Mouse (Mus musculus) midbrain, embryonic 13.5 days (tissue): ENCODE results near the gene Cntnap2. TPM values are rescaled to one million over a fixed set of nuclear protein-coding genes. Genes with fewer than 3 reads are reported as not detected.
"Not testable (repeated sequence)": the region's sequence is repeated elsewhere in the genome, so short reads cannot be mapped to it uniquely, and the experiment has no call there.

ENCODE experiments used
- ATAC-seq: fragments of 200-750 bp; cut with Nextera tagmentation; 2 replicates; pipeline ENCODE4 v1.8.0; 2017; ENCODE audit warnings: mild to moderate bottlenecking, moderate TSS enrichment, moderate library complexity
- H3K27ac ChIP-seq: fragments of 300-500 bp; sonication (generic); 2 replicates; pipeline ENCODE4 v1.5.1; 2015; ENCODE audit warnings: inconsistent platforms, mild to moderate bottlenecking, moderate library complexity
- H3K27me3 ChIP-seq: fragments of 300-500 bp; sonication (generic); 2 replicates; pipeline ENCODE4 v1.6.1; 2015; ENCODE audit warnings: mild to moderate bottlenecking, inconsistent platforms
- H3K36me3 ChIP-seq: fragments of 300-500 bp; sonication (generic); 2 replicates; pipeline ENCODE4 v1.6.1; 2015; ENCODE audit warnings: mild to moderate bottlenecking, inconsistent platforms
- H3K4me1 ChIP-seq: fragments of 300-500 bp; sonication (generic); replicated peaks from 2 replicates; pipeline ENCODE4 v1.6.1; 2015; ENCODE audit warnings: inconsistent platforms
- H3K4me2 ChIP-seq: fragments of 300-500 bp; sonication (generic); replicated peaks from 2 replicates; pipeline ENCODE4 v1.6.1; 2015; ENCODE audit warnings: moderate library complexity, mild to moderate bottlenecking, inconsistent platforms
- H3K4me3 ChIP-seq: fragments of 300-500 bp; sonication (generic); replicated peaks from 2 replicates; pipeline ENCODE4 v1.5.1; 2015; ENCODE audit warnings: mild to moderate bottlenecking, inconsistent platforms
- H3K9ac ChIP-seq: fragments of 300-500 bp; sonication (generic); replicated peaks from 2 replicates; pipeline ENCODE4 v1.6.1; 2015; ENCODE audit warnings: mild to moderate bottlenecking, inconsistent platforms
- H3K9me3 ChIP-seq: fragments of 300-500 bp; sonication (generic); 2 replicates; pipeline ENCODE4 v1.6.1; 2016; ENCODE audit warnings: mild to moderate bottlenecking, inconsistent platforms
- WGBS: fragments of 180-500 bp; shearing (Covaris S2); methylation state at CpG from one replicate; pipeline ENCODE4 v1.1.7; 2015; 5-methylcytosine and 5-hydroxymethylcytosine counted together
- polyA plus RNA-seq: library from polyadenylated mRNA; unstranded; fragments of >200 nt; fragmentation: Nextera tagmentation; extraction: Ambion mirVana; gene quantifications from 2 replicates; pipeline ENCODE4 v1.2.1, GENCODE M21; 2015

Gene Cntnap2
- polyA plus RNA-seq, 1 experiment from 2014 or later, result 72.9 TPM

DNA sequence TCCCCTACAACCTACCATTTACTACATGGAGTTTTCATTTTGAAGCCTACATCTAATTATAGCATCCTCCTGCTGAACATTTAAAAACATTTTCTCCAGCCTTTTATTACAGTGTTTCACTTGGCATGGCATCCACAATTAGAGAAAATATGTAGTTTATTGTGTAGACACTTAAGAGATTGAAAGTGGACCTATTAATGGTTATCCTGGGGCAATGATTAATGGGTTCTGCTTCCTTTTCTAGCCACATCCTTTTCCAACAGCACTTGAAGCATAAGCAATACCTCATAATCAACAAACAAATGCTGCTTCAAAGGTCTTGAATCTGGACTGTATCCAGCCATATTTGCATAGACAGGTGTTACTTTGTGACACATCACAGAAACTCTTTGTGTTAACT lies 1360.7 kb downstream of the Cntnap2 start:
- Histone ChIP-seq H3K4me3 (no peak overlapping the region), H3K27ac (no peak overlapping the region), H3K9me3 (no peaks in the 10 kb centered on the region), H3K4me2 (no peak overlapping the region), H3K4me1 (no peaks in the 10 kb centered on the region), H3K36me3 (no peaks in the 10 kb centered on the region), H3K9ac (no peak overlapping the region), H3K27me3 (no peaks in the 10 kb centered on the region)
- no peak for ATAC-seq

DNA sequence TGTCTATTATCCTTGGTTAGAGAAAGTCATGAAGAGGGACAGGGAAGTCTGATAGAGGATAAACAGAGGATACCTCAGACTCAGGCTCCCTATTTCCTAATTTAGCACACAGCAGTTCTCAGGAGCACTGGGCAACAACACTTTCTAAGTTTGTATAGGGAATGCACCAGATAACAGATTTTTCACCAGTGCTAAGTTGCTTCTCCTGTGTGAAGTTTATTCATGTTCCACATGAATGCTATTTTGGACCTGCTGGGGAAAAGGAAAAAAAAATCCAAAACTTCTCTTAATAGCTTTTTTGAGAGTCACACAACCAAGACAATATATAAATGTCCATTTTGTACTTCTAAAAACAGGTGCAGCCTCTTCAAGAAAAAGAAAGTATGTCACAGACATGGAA lies 1361.2 kb downstream of the Cntnap2 start:
- Histone ChIP-seq H3K9ac (no peak overlapping the region), H3K4me3 (no peak overlapping the region), H3K27ac (no peak overlapping the region), H3K36me3 (no peaks in the 10 kb centered on the region), H3K4me2 (no peak overlapping the region), H3K4me1 (no peaks in the 10 kb centered on the region), H3K9me3 (no peaks in the 10 kb centered on the region), H3K27me3 (no peaks in the 10 kb centered on the region)
- no peak for ATAC-seq

DNA sequence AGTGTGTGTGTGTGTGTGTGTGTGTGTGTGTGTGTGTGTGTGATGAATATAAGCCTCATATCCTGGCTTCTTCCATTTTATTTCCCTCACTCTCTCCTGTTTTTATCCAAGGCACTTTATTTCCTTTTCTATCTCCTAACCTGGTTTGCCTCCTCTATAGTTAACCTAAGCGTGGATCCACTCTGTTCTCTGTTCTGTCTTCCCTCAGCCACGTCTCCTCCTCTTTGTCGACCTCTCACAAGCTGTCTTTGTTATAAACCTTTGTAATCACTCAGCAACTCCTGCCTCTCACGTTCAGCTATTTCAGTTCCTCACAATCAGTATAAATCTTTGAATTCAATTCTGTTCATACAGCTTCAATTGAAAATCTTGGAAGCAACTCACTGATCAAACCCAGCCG lies 1369.1 kb downstream of the Cntnap2 start:
- Histone ChIP-seq H3K9me3 (no peaks in the 10 kb centered on the region), H3K4me2 (no peak overlapping the region), H3K9ac (no peak overlapping the region), H3K27me3 (no peaks in the 10 kb centered on the region), H3K36me3 (no peaks in the 10 kb centered on the region), H3K4me3 (no peak overlapping the region), H3K4me1 (no peaks in the 10 kb centered on the region), H3K27ac (no peak overlapping the region)
- no peak for ATAC-seq
- 36% methylated on average over 5 of the region's 5 CpGs for WGBS

DNA sequence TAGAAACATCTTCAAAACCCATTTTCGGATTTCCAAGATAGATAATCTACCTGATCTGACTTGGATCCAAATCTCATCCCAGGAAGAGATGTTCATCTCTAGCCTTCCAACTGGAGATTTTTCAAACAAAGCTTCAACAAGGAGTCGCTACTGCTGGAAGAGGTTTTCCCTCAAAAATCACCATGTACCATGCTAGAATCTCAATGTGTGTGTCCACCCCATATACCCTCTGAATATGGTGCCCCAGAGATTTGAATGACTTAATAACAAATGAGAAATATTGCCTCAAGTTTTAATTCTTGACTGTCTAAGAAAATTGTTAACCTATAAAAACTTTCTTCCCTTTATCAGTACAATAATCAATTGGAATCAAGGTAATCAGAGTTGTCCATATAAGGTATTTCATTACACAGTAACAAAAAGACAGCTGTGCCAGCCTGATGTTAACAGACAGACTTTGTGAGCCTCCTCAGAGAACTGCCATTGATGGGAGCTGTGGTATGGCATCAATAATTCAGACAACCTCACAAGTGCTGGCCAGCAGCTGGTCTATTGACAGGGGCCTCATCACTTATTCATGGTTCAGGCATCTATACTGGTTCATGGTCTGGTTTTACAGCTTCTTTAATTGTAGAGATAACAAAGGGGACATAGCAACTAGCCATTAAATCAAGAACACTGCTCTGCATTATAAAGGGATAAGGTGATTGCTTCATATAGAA lies 1391.9 kb downstream of the Cntnap2 start:
- 89% methylated on average over 2 of the region's 2 CpGs for WGBS
- no peak overlapping the region for H3K4me3 ChIP-seq
- no peaks in the 10 kb centered on the region for H3K9me3 ChIP-seq
- H3K4me2 ChIP-seq, result no peak overlapping the region
- H3K27ac ChIP-seq, result no peak overlapping the region
- no peaks in the 10 kb centered on the region for H3K36me3 ChIP-seq
- no peak overlapping the region for H3K9ac ChIP-seq
- H3K27me3 ChIP-seq, result no peaks in the 10 kb centered on the region
- no peaks in the 10 kb centered on the region for H3K4me1 ChIP-seq
- peak; percentile 83 for ATAC-seq

DNA sequence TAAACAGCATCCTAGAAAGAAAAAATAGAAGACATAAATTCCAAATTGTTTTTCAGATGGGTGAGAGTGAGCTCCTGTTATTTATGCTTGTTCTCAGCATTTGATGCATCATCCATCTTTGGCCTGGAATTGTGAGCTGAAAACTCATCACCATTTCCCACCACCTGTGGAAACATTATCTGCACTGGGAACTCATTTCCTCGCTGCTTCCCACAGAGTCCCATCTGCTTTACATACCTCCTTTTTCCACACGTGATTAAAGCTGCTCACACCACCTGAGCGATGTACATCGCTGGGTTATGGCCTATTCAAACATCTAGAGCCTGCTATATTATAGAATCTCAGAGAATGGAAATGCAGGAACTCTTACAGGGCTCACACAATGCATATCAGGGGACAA lies 1413.5 kb downstream of the Cntnap2 start:
- WGBS, result 74% methylated on average over 4 of the region's 4 CpGs
- Histone ChIP-seq H3K9me3 (no peaks in the 10 kb centered on the region), H3K27ac (no peak overlapping the region), H3K36me3 (no peaks in the 10 kb centered on the region), H3K27me3 (no peaks in the 10 kb centered on the region), H3K4me2 (no peak overlapping the region), H3K4me3 (no peak overlapping the region), H3K9ac (no peak overlapping the region), H3K4me1 (no peaks in the 10 kb centered on the region)
- no peak for ATAC-seq

DNA sequence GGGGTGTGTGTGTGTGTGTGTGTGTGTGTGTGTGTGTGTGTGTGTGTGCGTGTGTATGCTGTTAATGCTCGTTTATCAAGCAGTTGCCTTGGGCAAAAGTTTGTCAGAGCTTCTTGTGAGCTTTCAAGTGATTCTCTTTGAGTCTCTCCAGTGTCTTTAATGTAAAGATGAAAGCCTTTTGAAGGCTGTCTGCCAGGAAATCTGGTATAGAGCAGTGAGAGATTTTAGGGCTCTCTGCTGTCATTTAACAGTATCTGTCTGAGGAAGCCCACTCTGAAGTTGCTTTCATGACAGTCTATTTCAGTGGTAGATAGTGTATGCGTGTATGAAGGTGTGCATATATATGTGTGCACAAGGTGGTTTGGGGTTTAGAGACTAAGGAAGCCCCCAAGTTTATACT lies 1425.2 kb downstream of the Cntnap2 start:
- Histone ChIP-seq H3K9ac (no peak overlapping the region), H3K9me3 (no peaks in the 10 kb centered on the region), H3K27ac (no peak overlapping the region), H3K36me3 (no peaks in the 10 kb centered on the region), H3K4me2 (no peak overlapping the region), H3K4me1 (no peaks in the 10 kb centered on the region), H3K4me3 (no peak overlapping the region), H3K27me3 (no peaks in the 10 kb centered on the region)
- WGBS, result 69% methylated on average over 3 of the region's 3 CpGs
- peak; percentile 53 for ATAC-seq

DNA sequence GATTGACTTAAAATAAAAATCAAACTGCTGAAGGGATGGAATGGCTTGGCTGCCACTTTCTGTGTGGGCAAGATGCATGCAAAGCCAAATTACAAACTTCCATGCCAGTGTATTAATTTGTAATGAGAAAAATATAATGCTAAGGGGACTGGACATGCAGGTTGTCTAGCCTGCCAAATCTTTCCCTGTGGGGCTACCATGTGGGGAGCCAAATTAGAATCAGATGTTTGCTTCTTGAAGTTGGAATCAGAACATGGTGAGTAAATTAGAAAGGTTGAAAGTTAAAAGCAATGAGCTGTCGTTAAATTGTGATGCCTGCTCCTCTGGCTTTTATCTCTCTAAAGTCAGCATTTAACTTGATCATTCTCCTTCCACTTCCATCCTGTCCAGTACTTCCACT lies 1443.6 kb downstream of the Cntnap2 start:
- no peaks in the 10 kb centered on the region for H3K4me1 ChIP-seq
- H3K9ac ChIP-seq, result no peak overlapping the region
- no peak for ATAC-seq
- no peaks in the 10 kb centered on the region for H3K36me3 ChIP-seq
- H3K4me3 ChIP-seq, result no peak overlapping the region
- H3K9me3 ChIP-seq, result no peaks in the 10 kb centered on the region
- 76% methylated on average over 1 of the region's 1 CpGs for WGBS
- H3K4me2 ChIP-seq, result no peak overlapping the region
- H3K27ac ChIP-seq, result no peak overlapping the region
- no peaks in the 10 kb centered on the region for H3K27me3 ChIP-seq

DNA sequence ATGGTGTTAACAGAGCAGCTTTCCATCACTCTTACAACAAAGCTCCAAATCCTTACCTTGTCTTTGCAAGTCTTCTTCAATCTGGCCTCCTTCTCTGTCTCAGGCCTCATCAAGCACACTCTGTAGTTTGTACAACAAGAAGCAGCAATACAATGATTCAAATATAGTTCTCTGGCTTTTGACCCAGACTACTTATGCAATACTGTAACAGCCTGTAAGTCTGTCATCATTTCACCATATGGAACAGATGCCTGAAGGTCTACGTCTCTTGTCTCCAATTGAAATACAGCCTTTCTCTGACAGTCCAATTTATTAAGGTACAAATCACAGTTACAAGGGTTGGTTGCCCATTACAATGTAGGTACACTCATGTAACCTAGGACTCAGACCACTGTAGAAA lies 1453.7 kb downstream of the Cntnap2 start:
- H3K27ac ChIP-seq, result no peak overlapping the region
- H3K9ac ChIP-seq, result no peak overlapping the region
- no peaks in the 10 kb centered on the region for H3K4me1 ChIP-seq
- ATAC-seq, result no peak
- H3K4me3 ChIP-seq, result no peak overlapping the region
- no peaks in the 10 kb centered on the region for H3K9me3 ChIP-seq
- no peaks in the 10 kb centered on the region for H3K27me3 ChIP-seq
- no peak overlapping the region for H3K4me2 ChIP-seq
- WGBS, result 90% methylated on average over 1 of the region's 1 CpGs
- H3K36me3 ChIP-seq, result no peaks in the 10 kb centered on the region

DNA sequence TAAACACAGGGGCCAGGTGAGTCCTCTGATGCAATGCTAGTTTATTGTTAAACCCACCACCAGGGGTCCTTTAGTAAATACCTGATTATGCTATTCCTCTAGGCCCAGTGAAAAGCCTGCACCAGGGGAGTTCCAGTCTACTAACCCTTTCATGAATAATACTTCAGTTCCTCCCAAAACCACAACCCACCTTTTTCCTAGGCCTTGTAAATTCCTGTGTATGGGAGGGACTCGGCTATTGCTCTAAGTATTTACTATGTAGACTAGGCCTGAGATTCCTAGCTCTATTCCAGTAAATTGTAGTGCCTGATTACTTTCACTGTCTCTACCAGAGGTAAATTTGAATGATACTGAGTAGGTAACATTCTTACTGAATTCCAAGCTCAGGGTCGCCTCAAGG lies 1478.4 kb downstream of the Cntnap2 start:
- H3K9ac ChIP-seq, H3K4me3 ChIP-seq: not testable (repeated sequence)
- 82% methylated on average over 2 of the region's 2 CpGs for WGBS

DNA sequence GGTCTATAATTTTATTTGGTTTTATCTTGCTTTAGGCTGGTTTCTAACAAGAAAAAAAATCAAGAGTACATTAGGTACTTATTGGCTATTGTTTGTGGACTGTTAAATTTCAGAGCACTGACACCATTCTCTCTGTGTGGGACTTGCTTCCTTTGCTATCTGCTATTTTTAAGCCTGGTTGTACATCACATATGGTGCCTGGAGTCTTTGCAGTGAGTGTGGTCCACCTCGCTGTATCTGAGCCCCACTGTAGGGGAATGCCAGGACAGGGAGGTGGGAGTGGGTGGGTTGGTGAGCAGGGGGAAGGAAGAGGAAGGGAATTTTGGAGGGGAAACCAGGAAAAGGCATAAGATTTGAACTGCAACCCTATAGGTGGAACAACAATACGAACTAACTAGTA lies 1504.3 kb downstream of the Cntnap2 start:
- Histone ChIP-seq H3K9me3 (no peaks in the 10 kb centered on the region), H3K4me2 (no peak overlapping the region), H3K27me3 (no peaks in the 10 kb centered on the region), H3K4me1 (0 out of 2 replicates have a peak, but pooled peaks cover 2% of the 10 kb centered on the region), H3K4me3 (no peak overlapping the region), H3K36me3 (no peaks in the 10 kb centered on the region), H3K27ac (no peak overlapping the region), H3K9ac (no peak overlapping the region)
- ATAC-seq, result no peak
- 91% methylated on average over 2 of the region's 2 CpGs for WGBS

More for the DNA sequence above, 1478.4 kb downstream of the Cntnap2 start:
- not testable (repeated sequence) for H3K36me3 ChIP-seq, H3K9me3 ChIP-seq, H3K4me2 ChIP-seq, H3K4me1 ChIP-seq, H3K27ac ChIP-seq, ATAC-seq, H3K27me3 ChIP-seq

DNA sequence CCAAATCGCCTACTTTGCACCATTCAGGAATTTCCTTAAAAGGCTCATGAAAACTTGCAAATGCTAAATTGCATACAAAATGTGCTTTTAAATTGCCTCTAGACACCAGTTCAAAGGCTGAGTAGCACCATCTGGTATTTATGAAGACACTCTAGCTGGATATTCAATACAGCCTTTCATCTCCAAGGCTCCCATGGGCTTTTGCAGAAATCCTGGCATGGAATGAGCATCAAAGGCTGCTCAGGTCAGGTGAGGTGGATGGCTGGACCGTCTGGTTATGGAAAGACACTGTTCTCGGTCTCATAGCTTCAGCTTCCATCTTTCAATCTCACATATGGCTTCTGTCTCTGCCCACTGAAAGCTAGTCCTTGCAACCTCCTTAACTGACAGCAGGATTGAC lies 1515.9 kb downstream of the Cntnap2 start:
- ATAC-seq, result no peak
- H3K27ac ChIP-seq, result no peak overlapping the region
- H3K4me3 ChIP-seq, result no peak overlapping the region
- no peak overlapping the region for H3K9ac ChIP-seq
- WGBS, result 72% methylated on average over 3 of the region's 3 CpGs
- no peaks in the 10 kb centered on the region for H3K27me3 ChIP-seq
- H3K4me1 ChIP-seq, result no peaks in the 10 kb centered on the region
- H3K9me3 ChIP-seq, result no peaks in the 10 kb centered on the region
- no peaks in the 10 kb centered on the region for H3K36me3 ChIP-seq
- H3K4me2 ChIP-seq, result no peak overlapping the region

DNA sequence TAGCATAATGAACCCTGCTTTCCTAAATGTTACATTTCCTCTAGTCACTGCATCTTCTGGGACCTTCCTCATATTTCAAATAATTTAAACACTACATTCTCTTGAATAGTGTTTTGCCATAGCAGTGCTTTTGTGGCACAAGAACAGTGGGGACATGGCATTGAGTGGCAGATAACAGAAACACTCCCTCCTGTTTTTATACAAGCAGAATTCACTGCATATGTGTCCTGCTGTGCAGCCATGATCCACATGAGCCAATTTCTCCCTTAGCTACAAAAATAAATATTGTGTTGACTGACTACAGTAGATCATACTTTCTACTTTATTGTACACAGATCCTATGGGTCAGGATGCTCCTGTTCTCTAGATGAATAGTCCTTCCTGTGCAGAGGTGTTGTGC lies 1553.2 kb downstream of the Cntnap2 start:
- no peak for ATAC-seq
- H3K27ac ChIP-seq, result peak overlapping the region; percentile 25; the same call in 1 of the 2 replicates
- H3K4me3 ChIP-seq, result no peak overlapping the region
- no peak overlapping the region for H3K4me2 ChIP-seq
- H3K9ac ChIP-seq, result no peak overlapping the region
- H3K4me1 ChIP-seq, result no peaks in the 10 kb centered on the region
- no peaks in the 10 kb centered on the region for H3K9me3 ChIP-seq
- H3K36me3 ChIP-seq, result no peaks in the 10 kb centered on the region
- H3K27me3 ChIP-seq, result no peaks in the 10 kb centered on the region

DNA sequence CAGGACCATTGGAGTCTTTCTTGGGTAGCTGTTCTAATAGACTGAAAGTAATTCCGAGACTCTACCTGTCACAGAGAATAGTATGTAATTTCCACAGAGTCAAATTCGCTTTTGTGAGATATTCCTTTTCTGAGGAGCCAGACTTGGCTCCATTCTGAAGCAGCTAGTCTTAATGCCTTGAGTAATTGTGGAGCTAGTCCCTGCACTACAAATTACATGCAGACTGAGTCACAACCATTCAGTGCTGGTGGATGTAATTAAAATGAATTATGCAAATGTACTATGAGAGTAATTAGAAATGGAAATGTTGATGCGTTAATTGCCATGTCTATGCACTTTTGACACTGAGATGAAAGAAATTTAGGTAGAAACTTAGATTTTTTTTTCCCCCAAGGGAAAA lies 1553.7 kb downstream of the Cntnap2 start:
- H3K4me3 ChIP-seq, result no peak overlapping the region
- whole genome bisulfite sequencing, result 78% methylated on average over 3 of the region's 3 CpGs
- H3K9me3 ChIP-seq, result no peaks in the 10 kb centered on the region
- no peaks in the 10 kb centered on the region for H3K36me3 ChIP-seq
- ATAC-seq, result 0 out of 2 replicates have a peak, but pooled peaks have one; percentile 53
- H3K4me2 ChIP-seq, result no peak overlapping the region
- no peaks in the 10 kb centered on the region for H3K27me3 ChIP-seq
- H3K4me1 ChIP-seq, result no peaks in the 10 kb centered on the region
- no peak overlapping the region for H3K9ac ChIP-seq
- no peak overlapping the region for H3K27ac ChIP-seq
